Mouse (Mus musculus): ENCODE data around the gene Vmn2r115.
"Not testable (repeated sequence)": the region's sequence is repeated elsewhere in the genome, so short reads cannot be mapped to it uniquely, and the experiment has no call there.

Vmn2r115 gene

GRCm38 (mm10) chr17:23343441-23343840, at the start of gene Vmn2r115:
Gene Vmn2r115, plus strand, starts transcription at chr17:23343741.
- not testable (repeated sequence) for DNase-seq (ENCODE audit: low spot score in 2 of 2)

DNA sequence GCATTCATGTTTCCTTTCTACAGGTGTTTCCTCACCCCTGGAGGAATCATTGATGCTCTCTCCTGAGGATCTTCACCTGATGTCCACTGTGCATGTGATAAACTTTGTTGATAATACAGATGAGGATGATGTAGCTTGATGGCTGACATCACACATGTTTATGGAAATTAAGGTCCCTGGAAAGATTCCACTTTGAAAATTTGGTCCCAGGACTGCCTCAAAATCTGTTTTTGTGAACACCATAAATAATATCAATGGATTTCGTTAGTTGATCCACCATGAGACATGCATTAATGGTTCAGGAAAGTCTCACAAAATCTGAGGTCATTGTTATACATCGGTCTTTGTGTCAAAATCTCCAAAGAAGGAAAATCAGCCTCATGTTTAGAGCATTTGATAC, 31.1 kb upstream of the Vmn2r115 start, which contains the start of gene Vmn2r114:
Gene Vmn2r114 (minus strand): TSS at position 101 of the 400 bp plus-strand sequence.
- DNase-seq (ENCODE audit: low spot score in 2 of 2), result not testable (repeated sequence)

GRCm38 (mm10) chr17:23330657-23331056, 12.9 kb upstream of the Vmn2r115 start:
- DNase-seq (ENCODE audit: low spot score in 2 of 2), result no peak

GRCm38 (mm10) chr17:23351644-23352043, 8.1 kb downstream of the Vmn2r115 start:
- no peak for DNase-seq (ENCODE audit: low spot score in 2 of 2)

- DNase-seq (ENCODE audit: low spot score in 2 of 2), result not testable (repeated sequence)
These were observed 40.8 kb downstream of the Vmn2r115 start, which contains the start of gene Vmn2r116 for GRCm38 (mm10) chr17:23384304-23384703. Gene Vmn2r116, plus strand, starts transcription at chr17:23384604.
